Mouse (Mus musculus) heart, postnatal 25 days (tissue): ENCODE measurements around the gene Epha4. TPM values are rescaled to one million over a fixed set of nuclear protein-coding genes. Genes with fewer than 3 reads are reported as not detected.

ENCODE experiments used
- DNase-seq: peaks from one replicate; pipeline ENCODE4 v3.0.0; 2022; ENCODE audit warnings: low spot score
- intact Hi-C: fragments of 180-260 bp; cut with DNase I; formaldehyde crosslinking; loops from one replicate; pipeline ENCODE4 v1.15.1; 2025
- total RNA-seq, 2 experiments: library from RNA; stranded (reverse); gene quantifications; 2 replicates each; pipeline ENCODE4 v1.2.3; 2021

The Epha4 gene
- 10 to 100 TPM; 27.4 to 28.7 TPM for total RNA-seq

DNA sequence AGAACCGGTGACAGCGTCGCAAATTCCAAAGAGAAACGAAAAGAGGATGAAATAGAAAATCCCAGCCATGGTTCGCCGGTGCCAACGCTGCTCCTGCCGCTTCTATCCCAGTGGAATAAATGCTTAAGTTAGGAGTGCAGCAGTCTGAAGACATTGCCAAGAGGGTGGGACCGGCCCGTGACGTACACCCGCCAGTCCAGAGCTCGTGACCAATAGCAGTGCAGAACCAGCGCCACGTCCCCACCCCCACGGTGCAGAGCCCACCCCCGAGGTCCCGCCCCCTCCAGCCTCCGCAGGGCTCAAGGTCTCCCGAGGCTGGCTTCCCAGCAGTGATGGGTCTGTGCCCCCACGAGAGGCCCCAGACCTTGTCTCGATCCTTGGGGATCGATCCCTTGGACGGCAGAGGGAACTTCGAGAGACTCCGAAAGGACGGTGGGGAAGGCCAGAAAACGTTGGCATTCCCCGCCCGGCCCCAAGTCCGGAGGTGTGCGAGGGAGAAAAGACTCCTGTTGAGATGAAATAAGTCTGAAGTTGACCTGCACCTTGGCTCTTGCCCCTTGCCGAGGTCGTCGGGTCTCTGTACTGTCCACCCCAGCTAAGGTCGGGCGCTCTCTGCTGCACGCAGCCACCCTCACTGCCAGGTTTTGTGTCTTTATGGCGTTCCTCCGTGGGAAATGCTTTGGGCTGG lies at the start of gene Epha4:
Gene Epha4 (minus strand): TSS at position 126 of the 688 bp plus-strand sequence.
- intact Hi-C loops = loop anchor here (2.0 to 10.0 kb wide), 9 partner anchors 54 to 1518 kb away; no protein-coding TSS in a partner anchor
- peak; percentile 87 for DNase-seq

DNA sequence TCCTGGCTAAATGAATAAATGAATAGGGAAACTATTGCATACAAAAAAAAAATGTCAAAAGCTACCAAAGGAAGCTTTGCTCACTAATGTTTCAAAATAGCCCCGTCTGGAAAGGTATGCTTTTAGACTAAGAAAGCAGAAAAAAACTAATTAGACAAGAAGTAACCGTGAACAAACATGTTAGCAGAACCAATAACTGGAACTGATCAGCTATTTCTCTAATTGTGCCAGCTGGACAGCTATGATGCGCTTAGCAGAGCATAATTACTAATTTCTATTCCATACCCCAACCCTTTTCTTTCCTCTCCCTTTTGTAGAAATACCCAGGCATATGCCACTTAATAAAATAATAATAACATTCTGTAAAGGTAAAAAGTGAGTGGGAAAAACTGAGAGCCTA lies 41.3 kb upstream of the Epha4 start:
- no peak for DNase-seq
- intact Hi-C loops = no loop called here

DNA sequence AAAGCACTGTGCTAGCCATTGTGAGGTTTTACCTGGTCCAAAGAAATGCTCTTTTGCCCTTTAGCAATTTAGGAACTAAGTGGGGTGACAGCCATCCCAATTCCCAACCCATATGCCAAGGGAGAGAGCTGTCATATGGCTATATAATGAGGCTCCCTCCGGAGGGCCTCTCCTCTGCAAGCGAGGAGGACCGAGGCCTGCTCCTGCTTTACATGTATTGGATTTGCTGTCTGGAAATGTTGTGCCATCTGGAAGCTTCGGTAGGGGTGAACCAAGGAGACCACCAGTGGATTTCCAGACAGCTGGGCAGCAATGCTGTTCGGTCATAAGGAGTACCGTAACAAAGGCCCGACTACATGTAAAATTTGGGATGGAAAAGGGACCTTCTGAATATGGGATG lies 37.0 kb upstream of the Epha4 start:
- intact Hi-C loops = no loop called here
- no peak for DNase-seq

DNA sequence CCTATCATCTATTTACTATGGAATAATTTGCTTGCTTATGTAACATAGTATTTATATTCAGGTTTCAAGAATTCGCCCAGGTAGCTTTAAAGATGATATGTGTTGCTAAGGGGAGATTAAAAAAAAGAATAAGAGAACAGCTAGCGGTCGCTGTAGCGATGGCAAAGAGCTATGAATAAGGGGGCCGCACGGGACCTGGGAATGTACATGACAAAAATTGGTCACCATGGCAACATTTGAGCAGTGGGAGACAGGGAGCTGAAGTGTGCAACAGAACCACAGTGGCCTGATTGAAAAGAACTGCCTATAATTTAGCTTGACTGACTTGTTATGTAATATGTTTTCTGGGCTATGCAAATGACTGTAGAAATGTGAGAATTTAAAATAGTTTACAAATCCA lies 30.8 kb upstream of the Epha4 start:
- no peak for DNase-seq
- intact Hi-C loops = no loop called here

DNA sequence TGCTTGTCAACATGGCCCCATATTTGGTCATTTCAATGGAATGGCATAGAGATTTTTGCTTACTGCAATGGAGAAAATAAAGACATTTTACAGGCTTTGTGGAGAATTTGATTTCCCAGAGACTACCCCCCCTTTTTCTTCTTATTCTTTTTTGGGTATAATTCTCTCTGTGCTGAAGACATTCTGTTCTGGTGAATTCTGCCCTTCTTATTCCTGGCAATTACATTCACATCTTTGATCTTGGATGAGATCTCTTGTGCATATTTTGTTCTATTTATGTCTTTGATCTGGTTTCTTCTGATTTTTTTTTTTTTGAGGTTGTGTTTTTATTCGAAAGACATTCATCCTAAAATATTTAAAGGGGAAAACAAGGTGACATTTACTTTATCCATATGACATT lies 30.1 kb upstream of the Epha4 start:
- intact Hi-C loops = no loop called here
- no peak for DNase-seq

DNA sequence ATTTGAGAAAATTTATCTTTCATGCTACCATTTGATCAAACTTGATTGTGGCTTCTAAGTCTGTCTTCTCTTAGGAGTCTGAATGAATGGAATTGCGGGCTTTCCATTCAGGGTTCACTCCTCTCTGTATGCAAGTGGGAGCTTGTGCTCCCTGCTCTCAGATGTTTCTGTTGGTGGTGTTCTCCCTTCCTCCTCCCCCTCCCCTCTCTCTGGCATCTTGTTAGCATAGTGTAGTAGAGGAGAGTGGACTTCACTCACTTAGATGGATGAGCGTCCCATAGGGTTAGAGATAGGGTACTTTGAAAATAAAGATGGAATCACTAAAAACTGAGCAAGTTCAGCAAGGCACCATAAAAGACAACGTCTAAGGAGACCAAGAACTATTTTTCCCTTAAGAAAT lies 29.4 kb upstream of the Epha4 start:
- DNase-seq = no peak
- intact Hi-C loops = no loop called here

DNA sequence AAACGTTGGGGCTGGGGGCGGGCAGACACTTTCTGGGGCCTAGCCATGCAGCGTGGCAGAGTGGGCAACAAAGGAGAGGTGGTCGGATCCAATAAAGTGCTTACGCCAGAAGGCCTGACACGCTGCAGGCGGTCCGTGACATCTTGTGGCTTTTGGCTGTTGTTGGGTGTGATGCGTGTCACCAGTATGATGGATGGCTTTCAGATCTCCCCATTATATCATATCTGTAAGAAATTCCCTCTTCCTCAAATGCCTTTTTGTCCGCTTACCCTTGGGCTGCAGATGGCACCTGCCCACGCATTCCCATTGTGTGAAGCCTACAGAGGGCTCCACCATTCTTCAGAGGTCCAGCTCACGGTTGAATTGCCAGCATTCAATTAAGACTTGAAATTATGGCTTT lies 25.1 kb upstream of the Epha4 start:
- DNase-seq = no peak
- intact Hi-C loops = no loop called here

DNA sequence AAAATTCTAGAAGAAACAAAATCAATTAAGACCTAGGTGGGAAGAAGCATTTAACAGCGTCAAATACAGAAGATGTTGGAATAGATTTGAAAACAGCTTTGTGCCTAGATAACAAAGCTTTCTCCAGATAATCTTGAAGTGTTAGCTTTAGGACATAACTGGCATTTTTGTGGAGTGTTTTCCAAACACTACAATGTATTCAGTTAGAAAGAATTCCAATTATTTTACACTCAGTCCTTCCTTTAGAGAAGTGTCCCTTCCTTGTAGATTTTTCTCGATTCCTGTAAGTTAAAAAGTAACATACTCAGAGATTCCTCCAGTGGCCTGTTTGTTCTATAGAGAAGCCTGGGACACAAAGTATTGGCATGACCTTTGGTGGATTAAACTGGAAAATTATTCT lies 23.7 kb upstream of the Epha4 start:
- intact Hi-C loops = no loop called here
- no peak for DNase-seq

DNA sequence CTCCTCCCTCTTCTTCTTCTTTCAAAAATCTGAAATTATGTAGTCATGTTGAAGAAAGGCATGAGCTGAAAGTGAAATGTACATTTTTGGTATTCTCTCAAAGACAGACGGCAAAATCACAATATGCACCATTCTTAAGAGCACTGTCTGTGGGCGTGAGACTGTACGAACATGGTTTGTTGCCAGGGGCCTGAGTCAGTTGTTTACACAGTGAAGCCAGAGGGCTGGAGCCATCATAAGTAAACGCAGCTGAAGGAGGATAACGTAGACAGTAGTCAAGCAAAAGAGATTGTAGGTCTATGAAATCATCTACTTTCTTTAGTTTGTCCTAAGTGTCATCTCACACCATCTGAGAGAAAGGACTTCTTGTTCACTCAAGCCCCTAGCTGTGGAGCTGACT lies 21.0 kb upstream of the Epha4 start:
- intact Hi-C loops = no loop called here
- no peak for DNase-seq

DNA sequence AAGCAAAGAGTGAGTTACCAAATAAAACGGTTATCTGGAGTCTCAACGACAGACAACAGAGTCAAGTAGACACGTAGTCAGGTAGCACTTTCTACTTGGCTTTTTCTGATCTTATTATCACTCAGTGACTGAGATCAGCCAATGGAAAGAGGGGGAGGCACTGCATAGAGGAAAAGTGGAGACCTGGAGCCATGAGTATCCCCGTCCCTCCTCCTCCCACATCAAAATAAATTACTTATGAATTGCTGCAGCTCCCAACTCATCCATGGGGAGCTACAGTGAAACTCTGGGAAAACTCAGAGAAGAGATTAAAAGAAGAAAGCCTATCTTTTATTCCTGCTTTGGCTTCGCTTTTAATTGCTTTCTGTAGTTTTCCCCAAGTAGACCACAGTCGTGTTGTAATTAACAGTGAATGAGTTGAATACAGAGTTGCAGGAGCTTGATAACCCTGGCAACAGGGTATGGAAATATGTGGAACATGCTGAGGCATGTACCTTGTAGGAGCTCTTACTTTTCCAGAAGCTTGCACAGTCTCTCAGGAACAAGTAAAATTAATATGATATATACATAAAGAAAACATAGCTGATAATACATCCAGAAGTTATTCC lies 17.8 kb upstream of the Epha4 start:
- intact Hi-C loops = no loop called here
- no peak for DNase-seq

DNA sequence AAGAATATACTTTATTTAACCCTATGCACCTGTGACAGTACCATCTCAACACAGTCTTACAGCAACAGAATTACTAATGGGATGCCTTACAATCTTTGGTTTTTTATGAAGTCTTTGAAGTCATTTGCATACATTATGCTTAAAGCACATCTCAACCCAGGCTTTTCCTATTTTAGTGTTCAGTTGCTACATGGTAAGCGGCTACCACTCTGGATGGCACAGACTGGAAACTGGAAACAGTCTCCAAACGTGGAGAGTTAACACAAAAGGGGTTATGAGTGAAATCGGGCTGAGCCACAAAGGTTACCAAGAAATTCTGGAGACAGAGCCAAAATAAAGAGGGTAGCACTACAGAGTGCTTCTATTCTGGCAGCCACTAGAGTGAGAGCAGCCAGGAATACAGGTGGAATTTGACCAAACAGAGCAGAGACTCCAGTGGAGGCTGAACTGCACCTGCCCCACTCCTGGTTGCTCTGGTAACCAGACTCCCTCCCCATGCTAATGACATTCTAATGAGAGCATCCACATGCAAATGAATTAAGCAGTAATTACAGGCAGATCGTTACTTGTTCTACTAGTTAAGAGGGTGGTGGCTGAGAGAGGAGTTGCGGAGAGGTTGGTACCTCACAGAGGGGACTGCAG lies 17.2 kb upstream of the Epha4 start:
- intact Hi-C loops = no loop called here
- no peak for DNase-seq

DNA sequence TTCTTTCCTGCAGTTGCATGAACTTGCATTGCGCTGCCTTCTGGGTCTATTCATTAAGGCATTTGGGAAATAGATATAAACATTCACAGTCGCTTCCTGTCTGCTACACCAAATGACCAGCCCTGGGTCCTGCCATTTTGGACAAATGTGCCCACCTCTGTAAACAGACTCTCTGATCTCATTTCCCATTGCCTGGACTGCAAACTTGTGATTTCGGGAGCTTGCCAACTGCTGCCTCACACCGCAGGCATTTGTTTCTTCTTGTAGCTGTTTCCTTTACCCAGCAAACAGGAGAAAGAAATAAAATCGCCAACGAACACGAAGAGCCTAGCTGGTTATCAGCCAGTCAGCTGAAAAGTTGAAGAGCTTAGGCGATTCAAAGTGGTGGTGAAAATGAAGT lies 10.2 kb upstream of the Epha4 start:
- intact Hi-C loops = loop anchor here (10.0 kb wide), 1 partner anchor 650 kb away; no protein-coding TSS in a partner anchor

DNA sequence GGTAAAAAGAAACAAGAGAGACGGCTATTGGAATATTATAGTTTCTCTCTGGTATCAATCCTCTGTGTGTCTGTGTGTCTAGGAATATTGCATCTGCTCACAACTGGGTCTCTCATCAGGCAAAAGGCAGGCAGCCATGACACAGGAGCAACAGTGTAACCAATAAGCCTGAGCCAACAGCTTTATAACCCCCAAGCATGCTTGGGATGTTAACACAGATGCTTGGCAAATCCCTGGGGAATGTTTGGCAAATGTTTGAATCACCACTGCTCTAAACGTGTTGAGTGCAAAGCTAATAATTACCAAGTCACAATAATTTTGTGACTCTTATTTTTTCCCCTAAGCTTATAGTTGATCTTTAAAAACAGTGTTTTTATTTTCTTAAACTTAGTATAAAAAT lies 8.5 kb upstream of the Epha4 start:
- intact Hi-C loops = loop anchor here (10.0 kb wide), 1 partner anchor 649 kb away; no protein-coding TSS in a partner anchor
- no peak for DNase-seq

More for the DNA sequence above, 10.2 kb upstream of the Epha4 start:
- DNase-seq = no peak

DNA sequence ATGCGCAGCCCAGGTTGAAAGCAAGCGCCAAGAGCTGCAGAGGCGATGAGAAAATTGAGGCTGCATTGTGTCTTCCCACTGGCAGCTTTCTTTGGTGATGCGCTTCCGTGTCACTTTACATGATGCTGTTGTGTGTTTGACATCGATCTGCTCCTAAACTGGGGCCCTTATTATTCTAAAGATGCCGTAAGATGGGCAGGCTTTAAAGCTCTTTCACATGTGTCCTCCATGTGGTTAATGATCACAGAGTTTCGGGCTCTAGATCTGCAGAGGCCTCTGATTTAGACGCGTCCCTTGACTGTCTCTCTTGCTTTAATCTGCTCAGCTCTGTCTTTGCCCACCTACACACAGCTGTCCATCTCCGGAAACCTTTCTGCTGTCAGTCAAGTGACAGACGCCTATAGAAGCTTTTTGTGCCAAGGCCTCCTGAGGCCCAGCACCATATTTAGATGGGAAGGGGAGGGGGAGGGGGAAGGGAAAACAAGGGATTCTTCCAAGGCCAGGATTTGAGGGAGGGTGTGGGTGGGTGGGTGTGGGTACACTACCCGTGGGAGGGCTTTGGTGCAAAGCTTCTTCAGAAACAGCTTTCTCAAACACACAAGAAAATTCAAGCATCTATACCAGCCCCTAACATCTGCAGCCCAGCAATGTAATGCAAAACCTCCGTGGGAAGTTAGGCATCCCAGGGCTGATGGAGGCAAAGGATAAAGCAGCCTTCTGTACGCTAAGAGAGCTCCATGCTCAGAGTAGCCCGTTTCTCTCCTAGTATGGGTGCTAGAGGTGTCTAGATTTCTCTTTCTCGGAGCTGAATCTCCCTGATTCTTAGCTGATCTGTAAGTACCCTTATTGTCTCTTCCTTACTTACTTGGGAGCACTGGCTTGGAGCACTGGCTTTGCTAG lies 7.0 kb upstream of the Epha4 start:
- DNase-seq = no peak
- intact Hi-C loops = loop anchor here (10.0 kb wide), 1 partner anchor 647 kb away; no protein-coding TSS in a partner anchor

DNA sequence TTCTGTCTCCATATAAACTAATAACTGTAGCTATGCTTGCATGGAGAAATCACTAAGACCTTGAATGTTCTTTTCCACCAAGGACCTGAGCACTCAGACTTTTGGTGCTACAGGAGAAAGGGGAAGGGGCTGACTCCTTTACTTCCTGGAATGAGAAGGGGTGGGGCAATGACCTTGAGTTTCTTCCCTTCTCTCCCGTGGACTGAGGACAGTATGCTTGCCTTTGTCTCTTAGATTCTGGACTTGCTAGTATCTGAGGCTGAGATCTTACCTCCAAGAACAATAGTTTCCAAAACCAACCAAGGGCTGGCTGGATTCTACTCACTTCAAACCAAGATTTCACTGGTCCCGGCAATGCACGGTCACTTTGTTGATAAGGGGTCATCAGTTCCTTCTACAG lies 3.8 kb upstream of the Epha4 start:
- no peak for DNase-seq
- intact Hi-C loops = loop anchor here (5.0 to 10.0 kb wide), 5 partner anchors 114 to 1521 kb away; no protein-coding TSS in a partner anchor

DNA sequence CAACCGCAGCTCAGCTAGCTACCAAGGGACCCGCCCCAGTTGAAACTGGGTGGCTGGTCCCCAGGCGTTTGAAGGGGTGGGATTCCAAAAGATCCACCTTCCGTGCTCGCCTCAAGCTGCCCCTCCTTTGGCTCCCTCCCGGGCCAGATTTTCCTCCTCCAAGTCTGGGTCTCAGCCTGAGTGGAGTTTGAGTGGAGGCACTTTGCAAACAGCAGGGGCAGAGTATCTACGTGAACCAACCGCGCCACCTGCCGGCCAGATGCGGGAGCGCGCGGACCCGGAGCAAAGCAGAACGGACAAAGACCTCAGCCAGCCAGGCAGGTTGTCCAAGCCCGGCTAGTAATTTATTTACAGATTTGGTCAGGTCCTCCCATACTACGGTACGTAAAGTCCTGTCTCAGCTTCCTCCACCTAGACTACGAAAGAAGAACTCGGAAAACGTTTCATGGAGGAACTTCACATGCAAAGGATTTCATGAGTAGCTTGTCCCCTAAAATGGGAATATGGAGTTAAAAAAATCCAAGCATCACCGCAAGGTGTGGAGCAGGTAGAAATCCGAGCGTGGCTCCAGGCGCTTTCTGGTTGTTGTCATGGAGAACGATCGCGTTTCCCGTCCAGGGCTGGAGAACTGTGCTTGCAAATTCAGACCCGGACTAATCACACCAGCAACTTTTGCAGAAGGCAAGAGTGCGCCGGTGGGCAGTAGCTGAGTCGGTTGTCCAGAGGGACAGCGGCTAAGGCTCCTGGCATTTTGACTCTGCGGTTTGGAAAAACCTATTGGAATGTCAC lies 1.5 kb upstream of the Epha4 start:
- intact Hi-C loops = loop anchor here (2.0 to 10.0 kb wide), 7 partner anchors 112 to 1864 kb away; no protein-coding TSS in a partner anchor
- DNase-seq = peak; percentile 80

DNA sequence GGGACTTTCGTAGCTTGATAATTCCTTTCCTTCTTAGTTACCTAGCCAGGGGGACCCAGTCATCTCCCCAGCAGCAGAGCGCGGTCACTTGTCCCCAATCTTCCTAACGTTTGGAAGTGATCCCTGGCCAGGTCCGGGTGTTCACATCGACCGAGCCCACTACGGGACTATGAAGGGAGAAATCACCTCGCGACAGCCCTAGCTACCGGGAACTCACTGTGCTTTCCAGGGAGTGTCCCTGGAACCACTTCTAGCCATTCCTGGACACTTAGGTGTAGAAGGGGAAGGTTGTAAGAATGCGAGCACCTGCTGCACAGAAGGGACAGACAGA lies 728 bp upstream of the Epha4 start:
- DNase-seq = peak; percentile 7
- intact Hi-C loops = loop anchor here (2.0 to 10.0 kb wide), 7 partner anchors 55 to 1518 kb away; no protein-coding TSS in a partner anchor

DNA sequence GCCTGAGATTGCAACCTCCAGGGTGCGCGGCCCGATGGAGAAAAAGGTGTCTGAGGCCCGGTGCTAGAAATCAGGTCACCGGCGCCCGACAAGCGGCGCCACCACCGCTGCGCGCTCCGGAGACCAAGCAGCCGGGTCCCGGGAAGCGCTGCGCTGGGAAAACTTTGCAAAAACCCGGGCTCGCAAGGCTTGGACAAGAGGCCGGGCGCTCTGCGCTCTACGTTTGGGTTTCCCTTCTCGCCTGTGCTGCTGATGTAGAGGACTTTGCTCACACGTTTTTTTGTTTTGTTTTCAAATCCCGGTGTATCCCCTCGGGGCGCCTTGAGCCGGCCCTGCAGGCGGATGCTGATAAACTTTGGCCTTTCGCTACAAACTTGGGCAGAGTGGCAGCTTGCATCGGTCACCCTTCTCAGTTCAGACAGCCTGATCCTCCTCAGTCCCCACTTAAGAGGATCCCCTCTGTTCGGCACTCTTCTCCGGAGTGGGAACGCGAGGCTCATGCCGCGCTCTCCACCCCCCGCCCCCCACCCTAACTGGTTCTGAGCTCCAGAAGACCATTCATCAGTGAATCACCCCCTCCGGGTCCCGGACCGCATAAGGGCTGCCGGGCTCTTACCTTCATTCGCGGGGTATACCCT lies 444 bp downstream of the Epha4 start:
- intact Hi-C loops = loop anchor here (2.0 to 10.0 kb wide), 7 partner anchors 54 to 1470 kb away; no protein-coding TSS in a partner anchor
- DNase-seq = peak; percentile 26

DNA sequence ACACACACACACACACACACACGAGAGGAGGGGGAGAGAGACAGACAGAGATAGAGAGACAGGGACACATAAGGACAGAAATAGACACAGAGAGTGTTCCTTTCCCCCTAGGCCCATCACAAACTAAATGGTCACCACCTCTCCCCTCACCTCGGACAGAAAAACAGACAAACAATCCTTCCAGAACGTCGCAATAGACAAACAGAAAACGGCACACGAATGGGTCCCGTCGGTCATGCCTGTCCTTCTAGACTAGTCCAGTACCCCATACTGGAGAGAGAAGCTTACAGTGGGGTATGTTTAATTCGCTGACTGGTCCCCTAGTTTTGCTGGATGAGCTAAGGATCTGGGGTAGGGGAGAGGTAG lies 946 bp downstream of the Epha4 start:
- no peak for DNase-seq
- intact Hi-C loops = loop anchor here (2.0 to 10.0 kb wide), 7 partner anchors 53 to 1469 kb away; no protein-coding TSS in a partner anchor
